Mouse (Mus musculus): ENCODE results near the gene Clba1. TPM values are rescaled to one million over a fixed set of nuclear protein-coding genes. Genes with fewer than 3 reads are reported as not detected.

The Clba1 gene
- total RNA-seq, 2 experiments from 2014 or later, result 0.16 to 0.40 TPM

DNA sequence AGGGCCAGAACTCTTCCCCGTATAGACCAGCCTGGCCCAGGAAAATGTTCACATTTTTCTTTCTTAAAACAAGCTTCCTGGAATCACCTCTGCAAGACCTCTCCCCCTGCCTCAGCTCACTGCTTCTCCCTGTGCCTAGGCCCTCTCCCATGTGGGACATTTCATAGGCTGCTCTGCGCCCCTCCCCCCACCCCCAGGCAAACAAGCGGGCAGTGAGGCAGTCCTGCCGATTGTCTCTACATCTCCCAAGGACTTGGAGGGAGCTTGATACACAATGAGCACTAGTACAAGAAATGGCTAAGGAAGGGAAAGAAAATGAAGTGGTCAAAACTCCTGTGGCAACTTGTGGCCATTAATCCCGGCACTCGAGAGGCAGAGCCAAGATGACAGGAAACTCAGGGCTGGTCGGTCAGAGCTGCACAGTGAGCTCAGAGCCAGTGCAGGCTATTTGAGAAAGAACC, 14.4 kb upstream of the Clba1 start:
- no peak for ATAC-seq (ENCODE audit: poor library complexity, severe bottlenecking)

- ATAC-seq (ENCODE audit: poor library complexity, severe bottlenecking), result no peak
Measured at GRCm38 (mm10) chr12:112794998-112795397, 13.7 kb upstream of the Clba1 start.

GRCm38 (mm10) chr12:112795466-112796104, 13.2 kb upstream of the Clba1 start:
- ATAC-seq (ENCODE audit: poor library complexity, severe bottlenecking), result no peak

- no peak for ATAC-seq (ENCODE audit: poor library complexity, severe bottlenecking)
Measured at GRCm38 (mm10) chr12:112796551-112797510, 11.9 kb upstream of the Clba1 start.

DNA sequence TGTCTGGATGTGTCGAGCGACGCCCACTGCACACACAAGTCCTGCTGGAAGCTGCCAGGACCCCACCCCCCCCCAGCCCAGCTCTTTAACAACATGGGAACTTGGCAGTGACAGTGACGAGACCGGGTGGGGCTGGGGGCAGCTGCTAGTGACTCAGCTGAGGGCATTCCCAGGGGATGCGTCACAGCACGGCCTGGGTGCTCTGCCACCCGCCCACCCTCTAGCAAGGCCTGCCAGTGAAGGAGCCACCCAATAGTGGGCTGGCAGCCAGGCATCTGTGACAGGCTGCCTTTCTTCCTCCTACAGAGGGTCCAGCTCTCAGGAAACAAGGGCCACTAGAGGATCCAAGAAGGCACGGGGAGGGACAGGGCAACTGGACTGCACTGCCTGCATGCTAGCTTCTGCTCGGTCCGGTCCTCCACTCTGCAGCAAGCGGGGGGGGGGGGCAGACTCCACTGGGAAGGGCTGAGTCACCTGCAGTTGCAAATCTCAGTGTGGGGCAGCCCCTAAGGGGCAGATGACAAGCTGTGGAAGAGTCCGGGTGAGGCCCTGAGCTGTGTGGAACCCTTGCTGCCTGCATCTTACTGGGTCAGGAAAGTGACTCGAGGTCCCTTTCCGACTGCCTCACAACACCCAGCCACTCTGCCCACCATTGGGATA, 10.9 kb upstream of the Clba1 start:
- ATAC-seq (ENCODE audit: poor library complexity, severe bottlenecking), result no peak

DNA sequence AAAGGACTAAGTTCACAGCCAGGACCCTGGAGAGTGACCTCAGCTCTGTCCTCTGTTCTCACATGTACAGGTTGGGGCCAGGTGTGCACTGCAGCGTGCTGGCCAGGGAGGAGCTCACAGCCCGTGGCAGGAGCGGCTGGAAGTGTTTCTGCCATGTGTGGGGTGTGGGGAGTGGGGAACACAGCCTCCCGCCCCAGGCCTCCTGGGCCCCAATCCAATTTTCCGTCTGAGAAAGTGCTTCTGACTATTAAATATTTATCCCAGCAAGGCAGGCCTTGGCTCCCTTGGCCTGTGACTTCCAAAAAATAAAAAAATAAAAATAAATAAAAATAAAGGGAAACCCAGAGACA, 10.4 kb upstream of the Clba1 start:
- ATAC-seq (ENCODE audit: poor library complexity, severe bottlenecking), result no peak

- ATAC-seq (ENCODE audit: poor library complexity, severe bottlenecking), result no peak
Measured at GRCm38 (mm10) chr12:112798716-112799115, 10.0 kb upstream of the Clba1 start.

DNA sequence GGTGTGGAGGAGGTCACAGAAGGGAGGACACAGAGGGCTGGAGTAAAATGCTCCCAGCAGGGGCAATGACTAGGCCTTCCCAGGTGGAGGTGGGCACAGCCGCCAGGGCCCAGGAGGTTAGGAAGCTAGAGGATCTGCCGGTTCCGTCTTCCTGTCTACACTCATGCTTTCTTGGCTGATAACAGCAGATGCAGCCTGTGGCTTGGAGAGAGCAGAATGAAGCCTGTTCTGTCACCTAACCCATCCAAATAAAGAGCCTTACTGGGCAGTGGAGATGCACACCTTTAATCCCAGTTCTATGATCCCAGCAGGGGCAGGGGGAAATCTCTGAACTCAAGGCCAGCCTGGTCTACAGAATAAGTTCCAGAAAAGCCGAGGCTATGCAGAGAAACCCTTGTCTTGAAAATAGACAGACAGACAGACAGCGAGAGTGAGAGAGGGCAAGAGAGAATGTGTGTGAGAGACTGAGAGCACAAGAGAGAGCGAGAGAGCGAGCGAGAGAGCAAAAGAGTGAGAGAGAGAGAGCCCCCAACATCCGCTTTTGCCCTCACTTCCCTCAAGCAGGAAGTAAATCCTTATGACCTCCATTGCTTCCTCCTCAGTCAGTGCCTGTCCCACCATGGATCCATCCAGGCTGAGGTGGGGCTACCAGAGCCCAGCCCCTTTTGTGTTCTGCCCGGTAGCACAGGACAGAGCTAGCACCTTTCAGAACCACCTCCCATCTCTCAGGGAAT, 9.3 kb upstream of the Clba1 start:
- ATAC-seq (ENCODE audit: poor library complexity, severe bottlenecking), result no peak

DNA sequence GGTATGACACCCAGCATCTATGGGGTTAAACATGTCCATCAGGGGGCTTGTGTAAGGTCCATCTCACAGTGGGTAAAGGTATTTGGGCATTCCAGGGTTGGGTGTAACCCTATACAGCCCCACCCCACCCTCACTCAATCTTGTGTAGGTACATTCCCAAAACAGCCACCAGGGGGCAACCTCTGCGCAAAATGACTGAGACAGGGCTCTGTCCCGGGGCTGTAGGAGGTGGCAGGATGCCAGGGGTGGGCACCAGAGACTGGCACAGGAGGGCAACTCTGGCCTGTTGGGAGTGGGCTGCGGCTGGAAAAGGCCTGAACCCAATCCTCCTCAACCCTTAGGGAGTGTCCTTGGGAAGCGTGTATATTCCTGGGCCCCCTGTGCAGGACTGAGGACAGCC, 8.3 kb upstream of the Clba1 start:
- peak; percentile 75 for ATAC-seq (ENCODE audit: poor library complexity, severe bottlenecking)

DNA sequence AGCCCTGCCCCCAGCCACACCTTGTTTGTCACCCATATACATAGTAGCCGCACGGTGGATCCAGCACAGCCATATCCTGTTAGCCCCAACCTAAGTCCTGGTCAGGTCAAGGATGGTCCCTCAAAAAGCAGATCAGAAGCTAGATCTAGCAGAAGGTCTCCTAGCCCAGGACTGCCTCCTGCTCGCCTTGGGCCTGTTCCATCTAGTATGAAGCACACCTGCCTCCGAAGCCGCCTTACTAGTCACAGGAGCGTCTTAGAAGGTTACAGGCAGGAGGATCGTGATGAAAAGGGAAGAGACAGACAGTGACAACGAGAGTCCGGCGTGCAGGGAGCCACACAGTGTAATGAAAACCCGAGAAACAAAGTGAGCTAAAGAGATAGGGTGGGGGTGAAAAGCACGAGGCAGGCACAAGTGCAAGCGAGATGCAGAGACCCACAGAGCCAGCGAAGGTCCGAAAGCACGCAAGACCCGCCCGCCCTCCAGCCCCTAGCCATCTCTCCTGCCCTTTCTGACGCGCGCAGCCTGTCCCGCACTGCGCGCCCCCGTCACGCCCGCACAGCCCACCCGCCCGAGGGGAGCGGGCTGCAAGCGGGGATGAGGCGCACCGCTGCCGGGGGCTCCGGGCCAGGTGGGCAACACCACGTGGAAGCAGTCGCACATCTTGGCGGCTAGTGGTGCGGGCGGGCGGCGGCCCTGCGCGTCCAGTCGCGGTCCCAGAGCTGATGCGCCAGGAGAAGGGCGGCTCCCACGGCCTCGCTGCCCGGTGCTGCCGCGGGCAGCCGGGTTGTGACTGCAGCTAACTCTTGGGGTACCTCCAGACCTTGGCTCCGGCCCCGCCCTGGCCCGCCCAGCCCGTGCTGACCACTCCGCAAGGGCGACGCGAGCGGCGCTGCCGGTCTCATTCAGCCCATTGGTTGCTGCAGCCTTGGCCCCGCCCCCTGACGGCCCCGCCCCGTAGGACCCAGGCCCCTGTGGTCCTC, 6.6 kb upstream of the Clba1 start, which contains the start of gene Ahnak2:
Ahnak2 (minus strand) TSS at position 794 of the 983 bp plus-strand sequence.
- no peak for ATAC-seq (ENCODE audit: poor library complexity, severe bottlenecking)

- ATAC-seq (ENCODE audit: poor library complexity, severe bottlenecking), result no peak
Measured at GRCm38 (mm10) chr12:112802917-112803316, 5.8 kb upstream of the Clba1 start.

- ATAC-seq (ENCODE audit: poor library complexity, severe bottlenecking), result no peak
Measured at GRCm38 (mm10) chr12:112804046-112804445, 4.7 kb upstream of the Clba1 start.

DNA sequence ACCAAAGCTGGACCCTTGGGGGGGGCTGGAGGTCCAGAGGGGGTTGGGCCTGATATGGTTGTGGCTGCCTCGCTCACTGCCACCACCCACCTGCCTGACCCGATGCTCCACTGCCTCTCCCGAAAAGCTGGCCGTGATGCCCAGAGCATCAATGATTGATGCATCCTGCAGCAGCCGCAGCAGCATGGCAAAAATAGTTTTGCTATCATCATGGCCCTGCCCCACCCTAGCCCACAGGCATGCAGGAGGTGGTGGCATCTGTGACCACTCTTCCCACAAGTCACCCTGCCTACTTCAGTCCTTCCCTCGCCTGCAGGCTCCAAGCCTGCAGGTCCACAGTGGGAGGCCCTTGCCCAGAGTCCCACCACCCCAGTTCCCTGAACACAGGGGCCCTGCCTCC, 2.7 kb upstream of the Clba1 start:
- no peak for ATAC-seq (ENCODE audit: poor library complexity, severe bottlenecking)

- ATAC-seq (ENCODE audit: poor library complexity, severe bottlenecking), result no peak
Measured at GRCm38 (mm10) chr12:112807796-112808195, 941 bp upstream of the Clba1 start.

DNA sequence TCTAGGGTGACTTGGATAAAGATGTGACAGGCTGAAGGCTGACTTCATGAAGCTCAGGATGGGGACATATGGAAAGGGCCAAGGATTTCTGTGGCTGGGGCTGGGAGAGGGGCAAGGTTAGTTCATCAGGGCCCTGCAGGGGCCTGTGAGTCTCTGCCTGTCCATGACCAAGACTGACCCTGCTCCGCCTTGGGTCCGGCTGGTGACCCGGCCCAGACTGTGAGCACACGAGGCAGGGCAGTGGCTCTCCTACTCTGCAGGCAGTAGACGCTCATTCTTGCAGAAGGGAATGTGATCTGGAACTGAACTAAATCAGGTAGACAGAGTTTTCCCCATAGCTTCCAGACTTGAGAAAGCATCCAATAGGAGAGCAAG, 538 bp upstream of the Clba1 start:
- no peak for ATAC-seq (ENCODE audit: poor library complexity, severe bottlenecking)

GRCm38 (mm10) chr12:112809641-112810040, 904 bp downstream of the Clba1 start:
- no peak for ATAC-seq (ENCODE audit: poor library complexity, severe bottlenecking)

DNA sequence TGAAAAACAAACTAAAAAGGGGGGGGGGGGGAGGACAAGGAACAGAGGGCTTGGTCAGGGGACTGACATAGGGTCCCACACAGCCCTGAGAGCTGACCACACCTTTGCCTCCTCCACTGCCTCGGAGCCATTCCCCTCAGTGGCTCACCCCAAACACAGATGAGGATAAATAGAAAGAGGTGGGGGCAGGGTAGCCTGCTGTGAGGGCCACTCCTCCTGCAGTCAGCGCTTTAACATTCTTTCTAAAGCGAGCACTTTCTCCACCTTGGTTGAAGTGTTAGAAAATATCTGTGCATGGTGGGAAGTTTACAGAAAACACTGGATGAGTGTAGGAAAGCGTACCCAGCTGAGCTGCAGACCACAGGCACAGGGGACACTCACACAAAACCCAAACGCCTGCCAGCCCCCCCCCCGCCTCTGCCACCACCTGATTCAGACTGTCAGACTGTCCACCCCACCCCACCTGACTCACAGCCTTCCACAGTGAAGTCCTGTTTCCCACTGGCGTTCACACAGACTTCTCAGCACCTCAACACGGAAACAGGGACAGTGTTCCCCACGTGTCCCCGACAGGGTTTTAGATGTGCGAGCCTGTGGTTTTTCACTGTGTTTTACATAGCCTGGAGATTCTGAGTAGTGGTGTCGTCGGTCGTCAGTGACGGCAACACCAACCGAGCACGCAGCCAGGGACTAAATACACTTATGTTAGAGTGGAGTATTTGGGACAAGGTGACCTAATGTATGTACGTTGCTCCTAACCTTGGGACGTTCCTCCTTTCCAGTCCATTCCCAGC, 1.6 kb downstream of the Clba1 start:
- no peak for ATAC-seq (ENCODE audit: poor library complexity, severe bottlenecking)

- no peak for ATAC-seq (ENCODE audit: poor library complexity, severe bottlenecking)
Measured at GRCm38 (mm10) chr12:112813370-112813769, 4.6 kb downstream of the Clba1 start.

Measured in megakaryocyte, adult 5-6 weeks (primary cell).